Mouse (Mus musculus): ENCODE measurements around the gene St6galnac1. TPM values are rescaled to one million over a fixed set of nuclear protein-coding genes. Genes with fewer than 3 reads are reported as not detected.
"Not testable (repeated sequence)": the region's sequence is repeated elsewhere in the genome, so short reads cannot be mapped to it uniquely, and the experiment has no call there.

The St6galnac1 gene
- total RNA-seq (2021), result not detected
- long read RNA-seq, experiment 1, result 0 reads
- long read RNA-seq, experiment 2, result 0 reads

DNA sequence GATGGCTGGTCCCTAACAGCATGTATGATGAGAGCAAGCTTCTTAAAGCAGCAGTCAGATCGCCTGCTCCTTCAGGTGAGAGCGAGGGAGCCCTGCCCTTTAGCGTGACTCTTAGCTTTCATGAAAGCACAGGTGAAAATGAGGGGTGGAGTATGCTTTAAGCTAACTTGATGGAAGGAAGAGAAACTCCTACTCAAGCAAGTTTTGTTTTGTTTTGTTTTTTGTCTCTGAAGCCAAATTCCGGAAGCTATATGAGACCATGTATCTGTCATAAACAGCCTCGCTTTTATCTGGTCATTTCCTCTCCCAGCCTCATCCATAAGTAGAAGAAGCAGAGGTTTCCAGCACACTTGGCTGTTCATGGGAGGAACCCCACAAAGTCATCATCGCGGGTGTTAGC, at the start of gene St6galnac1:
Gene St6galnac1 (minus strand): TSS at position 101 of the 400 bp plus-strand sequence.
- DNase-seq, result no peak

DNA sequence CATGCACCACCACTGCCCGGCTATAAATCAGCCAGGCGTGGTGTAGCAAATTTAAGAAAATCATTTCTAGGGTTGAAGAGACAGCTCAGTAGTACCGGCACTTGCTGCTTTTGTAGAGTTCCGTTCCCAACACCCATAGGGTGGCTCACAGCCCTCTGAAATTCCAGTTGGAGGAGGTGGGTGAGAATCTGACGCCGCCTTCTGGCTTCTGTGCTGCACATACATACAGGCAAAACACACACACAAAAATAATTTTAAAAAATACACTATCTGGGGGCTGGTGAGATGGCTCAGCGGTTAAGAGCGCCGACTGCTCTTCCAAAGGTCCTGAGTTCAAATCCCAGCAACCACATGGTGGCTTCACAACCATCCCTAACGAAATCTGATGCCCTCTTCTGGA, 48.6 kb upstream of the St6galnac1 start:
- intact Hi-C loops (cut with DNase I); H3K4me3 ChIP-seq; H3K27ac ChIP-seq; DNase-seq: not testable (repeated sequence)

More for the DNA sequence above, at the start of gene St6galnac1:
- Histone ChIP-seq H3K4me3 (no peak within 1 kb of the TSS), H3K27ac (no peak within 1 kb of the TSS)
- intact Hi-C loops (cut with DNase I), result loop anchor here (2.0 kb wide), 1 partner anchor 25 kb away; no protein-coding TSS in a partner anchor
- TF ChIP-seq CTCF (IDR thresholded peaks at IDR 0.05), result no peak

DNA sequence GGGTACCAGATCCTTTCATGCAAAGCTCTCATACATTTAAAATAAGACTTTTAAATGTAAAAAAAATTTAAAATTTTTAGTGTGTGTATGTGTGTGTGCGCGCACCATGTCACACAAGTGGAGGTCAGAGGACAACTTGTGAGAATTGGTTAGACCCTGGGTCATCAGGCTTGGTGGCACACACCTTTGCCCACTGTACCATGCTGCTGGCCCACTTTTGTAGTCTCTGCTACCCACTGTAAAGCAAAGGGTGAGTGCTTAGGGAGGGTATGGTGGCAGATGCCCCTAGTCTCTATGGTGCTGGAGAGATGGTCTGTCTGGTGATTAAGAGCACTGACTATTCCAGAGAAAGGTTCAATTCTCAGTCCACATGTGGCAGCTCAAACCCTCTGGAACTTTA, 47.9 kb upstream of the St6galnac1 start:
- intact Hi-C loops (cut with DNase I), result no loop called here
- TF ChIP-seq CTCF (IDR thresholded peaks at IDR 0.05), result no peak
- H3K27ac ChIP-seq, result peak overlapping the region; percentile 83
- no peak for DNase-seq
- no peak overlapping the region for H3K4me3 ChIP-seq

DNA sequence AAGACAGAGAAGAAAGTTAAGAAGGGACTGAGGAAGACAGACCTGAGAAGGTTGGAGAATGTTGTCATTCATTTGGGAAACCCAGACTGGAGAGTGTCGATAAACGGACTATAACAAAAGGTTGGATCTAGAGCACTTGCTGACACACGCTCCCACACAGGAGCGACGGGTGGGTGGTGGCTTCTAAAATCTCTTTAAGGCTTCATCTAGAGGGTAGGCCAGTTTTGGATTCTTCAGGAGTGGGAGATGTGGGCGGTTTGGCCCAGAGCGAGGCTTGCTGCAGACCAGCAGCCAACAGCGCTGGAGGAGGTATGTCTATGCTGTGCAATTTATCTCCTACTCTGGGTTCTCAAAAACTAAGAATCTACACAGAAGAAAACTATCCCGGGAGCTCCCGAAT, 47.3 kb upstream of the St6galnac1 start:
- peak overlapping the region; percentile 38 for H3K4me3 ChIP-seq
- no peak for TF ChIP-seq CTCF (IDR thresholded peaks at IDR 0.05)
- H3K27ac ChIP-seq, result peak overlapping the region; percentile 83
- DNase-seq, result no peak
- intact Hi-C loops (cut with DNase I), result no loop called here

DNA sequence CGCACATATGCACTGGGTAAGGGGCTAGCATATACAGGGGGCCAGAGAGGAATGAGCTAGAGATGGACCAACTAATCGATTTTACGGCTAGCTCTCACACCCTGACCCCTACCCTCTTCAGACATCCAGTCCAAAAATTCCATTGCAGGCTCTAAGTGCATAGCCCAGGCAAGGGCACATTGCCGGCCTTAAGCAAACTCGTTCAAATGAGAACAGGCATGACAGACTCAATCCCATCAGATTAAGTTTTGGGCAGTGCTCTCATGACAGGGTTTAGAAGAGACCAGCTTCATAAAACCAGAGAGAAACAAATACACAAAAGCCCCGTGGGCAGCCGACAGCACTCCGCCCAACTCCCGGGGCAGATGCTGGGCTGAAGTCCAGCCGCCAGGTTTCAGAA, 46.9 kb upstream of the St6galnac1 start:
- no peak for TF ChIP-seq CTCF (IDR thresholded peaks at IDR 0.05)
- Histone ChIP-seq H3K4me3 (peak overlapping the region; percentile 38), H3K27ac (peak overlapping the region; percentile 83)
- DNase-seq, result no peak
- intact Hi-C loops (cut with DNase I), result no loop called here

- peak overlapping the region; percentile 38 for H3K4me3 ChIP-seq
- intact Hi-C loops (cut with DNase I), result no loop called here
Measured at GRCm38 (mm10) chr11:116821057-116821940, 46.0 kb upstream of the St6galnac1 start.

DNA sequence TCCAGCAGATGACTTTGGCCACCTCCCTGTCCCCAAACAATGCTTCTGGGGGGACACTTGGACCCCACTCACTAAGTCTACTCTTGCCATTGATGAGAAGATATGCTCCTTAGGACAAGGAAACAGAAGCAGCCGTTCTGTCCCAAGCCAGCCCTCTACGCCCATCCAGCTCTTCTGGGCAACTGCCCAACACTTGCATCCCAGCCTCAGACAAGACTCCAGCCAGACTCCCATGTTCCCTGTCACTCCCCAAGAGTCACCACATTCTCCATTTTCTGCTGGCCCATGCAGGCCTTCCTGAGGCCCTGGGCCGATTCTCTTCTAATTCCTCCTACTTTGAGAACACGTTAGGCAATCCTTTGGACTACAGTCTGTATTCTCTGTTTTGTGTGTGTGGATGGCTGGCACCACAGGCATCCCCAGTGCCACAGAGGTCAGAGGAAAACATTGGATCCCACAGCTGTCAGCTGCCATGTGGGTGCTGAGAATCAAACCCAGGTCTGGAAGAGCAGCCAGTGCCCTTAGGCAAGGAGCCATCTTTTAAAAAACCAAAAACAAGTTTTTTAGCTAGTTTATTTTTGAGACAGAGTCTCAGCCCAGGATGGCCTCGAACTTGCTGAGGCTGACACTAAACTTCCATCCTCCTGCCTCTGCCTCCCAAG, 44.8 kb upstream of the St6galnac1 start:
- TF ChIP-seq CTCF (IDR thresholded peaks at IDR 0.05), result no peak
- intact Hi-C loops (cut with DNase I), result no loop called here
- Histone ChIP-seq H3K4me3 (no peak overlapping the region), H3K27ac (peak overlapping the region; percentile 83)
- peak; percentile 64 for DNase-seq

More at GRCm38 (mm10) chr11:116821057-116821940, 46.0 kb upstream of the St6galnac1 start:
- TF ChIP-seq CTCF (IDR thresholded peaks at IDR 0.05), result no peak
- DNase-seq, result no peak
- H3K27ac ChIP-seq, result peak overlapping the region; percentile 83

DNA sequence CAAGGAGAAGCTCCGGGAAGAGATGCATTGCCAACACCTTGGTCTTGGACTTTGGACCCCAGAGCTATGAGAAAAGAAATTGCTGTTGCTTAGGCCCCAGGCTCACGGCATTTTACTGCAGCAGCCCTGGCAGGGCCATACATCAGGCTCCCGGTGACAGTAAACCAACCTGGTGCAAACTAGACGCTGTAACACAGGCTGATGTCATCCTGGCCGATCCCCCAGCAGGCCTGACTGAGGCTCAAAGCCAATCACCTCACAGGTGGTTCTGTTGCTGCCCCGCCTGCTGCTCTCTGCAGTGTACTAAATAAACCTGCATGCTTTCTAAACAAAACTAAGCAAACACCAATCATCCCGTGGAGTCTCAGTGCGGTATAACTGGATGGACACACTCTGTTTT, 43.4 kb upstream of the St6galnac1 start:
- no peak overlapping the region for H3K4me3 ChIP-seq
- H3K27ac ChIP-seq, result peak overlapping the region; percentile 87
- DNase-seq, result no peak
- no peak for TF ChIP-seq CTCF (IDR thresholded peaks at IDR 0.05)
- intact Hi-C loops (cut with DNase I), result no loop called here

DNA sequence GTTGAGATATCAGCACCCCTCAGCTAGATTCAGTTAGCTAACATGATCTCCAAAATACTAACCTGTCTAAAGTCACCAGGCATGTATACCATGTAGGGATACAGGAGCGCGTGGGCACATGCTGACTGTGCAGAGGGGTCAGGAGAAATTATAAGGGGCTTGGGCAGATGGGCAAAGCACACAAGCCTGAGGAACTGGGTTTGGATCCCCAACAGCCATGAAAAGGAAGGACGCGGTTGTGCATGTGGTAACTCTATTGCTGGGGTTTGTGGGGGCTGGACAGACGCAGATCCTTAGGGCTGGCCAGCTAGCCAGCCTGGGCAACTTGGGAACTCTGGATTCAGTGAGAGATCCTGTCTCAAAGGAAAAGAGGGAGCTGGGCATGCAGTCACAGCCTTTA, 42.3 kb upstream of the St6galnac1 start:
- intact Hi-C loops (cut with DNase I), result no loop called here
- TF ChIP-seq CTCF (IDR thresholded peaks at IDR 0.05), result no peak
- DNase-seq, result no peak
- H3K27ac ChIP-seq, result peak overlapping the region; percentile 87
- H3K4me3 ChIP-seq, result no peak overlapping the region

DNA sequence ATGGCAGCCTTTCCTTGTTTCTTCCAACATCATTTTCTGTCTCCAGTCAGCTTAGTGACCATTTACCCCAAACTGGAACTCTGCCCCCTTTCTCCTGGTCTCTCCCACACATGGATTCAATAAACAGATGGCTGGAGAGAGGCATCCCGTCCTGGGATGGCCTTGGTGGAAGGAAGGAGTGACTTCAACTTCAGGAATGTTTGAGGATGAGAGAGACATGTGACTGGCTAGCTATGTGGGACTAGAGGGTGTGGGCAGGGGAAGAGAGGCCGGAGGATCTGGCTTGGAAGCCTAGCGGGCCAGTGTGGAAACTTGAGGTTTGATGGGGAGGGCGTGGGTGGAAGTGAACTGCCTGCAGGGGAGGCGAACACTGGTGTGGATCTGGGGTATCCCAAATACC, 41.5 kb upstream of the St6galnac1 start:
- Histone ChIP-seq H3K27ac (peak overlapping the region; percentile 87), H3K4me3 (0 out of 2 replicates have a peak overlapping the region, but pooled peaks have one; percentile 19)
- intact Hi-C loops (cut with DNase I), result no loop called here
- no peak for TF ChIP-seq CTCF (IDR thresholded peaks at IDR 0.05)
- DNase-seq, result peak; percentile 77

DNA sequence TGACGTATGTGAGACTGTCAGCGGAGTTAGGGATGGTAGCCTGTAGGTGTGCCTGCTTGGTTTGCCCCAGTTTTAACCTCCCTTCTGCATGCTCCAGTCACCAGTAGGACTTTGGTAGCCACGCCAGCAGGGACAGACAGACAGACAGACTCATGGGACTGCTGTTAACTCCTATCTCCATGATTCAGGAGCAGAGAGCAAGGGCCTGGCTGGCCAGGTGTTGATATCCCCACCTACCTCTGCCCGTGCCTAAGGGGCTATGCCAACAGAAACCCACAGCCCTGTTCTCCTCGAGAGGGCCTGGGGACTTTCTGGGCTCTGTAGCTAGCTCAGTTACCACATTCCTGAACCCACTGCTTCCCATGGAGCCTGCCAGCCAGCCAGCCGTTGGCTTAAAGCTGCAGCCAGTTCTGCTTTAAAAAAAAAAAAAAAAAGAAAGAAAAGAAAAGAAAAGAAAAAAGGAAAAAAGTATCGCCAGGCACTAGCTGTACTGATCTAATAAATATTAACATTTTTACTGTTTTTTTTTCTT, 39.6 kb upstream of the St6galnac1 start:
- Histone ChIP-seq H3K4me3 (peak overlapping the region; percentile 45), H3K27ac (peak overlapping the region; percentile 87)
- no peak for DNase-seq
- no peak for TF ChIP-seq CTCF (IDR thresholded peaks at IDR 0.05)
- intact Hi-C loops (cut with DNase I), result no loop called here

- Histone ChIP-seq H3K4me3 (peak overlapping the region; percentile 45), H3K27ac (peak overlapping the region; percentile 87)
- 0 out of 2 replicates have a peak, but pooled peaks have one; percentile 0 for TF ChIP-seq CTCF (IDR thresholded peaks at IDR 0.05)
- intact Hi-C loops (cut with DNase I), result no loop called here
- peak; percentile 83 for DNase-seq
Measured at GRCm38 (mm10) chr11:116814076-116814883, 39.0 kb upstream of the St6galnac1 start.
